Mouse (Mus musculus) stomach, embryonic 15.5 days (tissue): ENCODE data around the gene Ntn1. TPM values are rescaled to one million over a fixed set of nuclear protein-coding genes. Genes with fewer than 3 reads are reported as not detected.

Experiments
- ATAC-seq: fragments of 200-750 bp; cut with Nextera tagmentation; 2 replicates; pipeline ENCODE4 v1.8.0; 2017; ENCODE audit warnings: low read depth, moderate number of reproducible peaks, moderate TSS enrichment; ENCODE audit not compliant: insufficient read depth, low FRiP score
- H3K27ac ChIP-seq: fragments of 300-500 bp; sonication (generic); 2 replicates; pipeline ENCODE4 v1.5.1; 2015; ENCODE audit warnings: mild to moderate bottlenecking, inconsistent platforms
- H3K27me3 ChIP-seq: fragments of 300-500 bp; sonication (generic); replicated peaks from 2 replicates; pipeline ENCODE4 v1.6.1; 2015; ENCODE audit warnings: inconsistent platforms
- H3K36me3 ChIP-seq: fragments of 300-500 bp; sonication (generic); 2 replicates; pipeline ENCODE4 v1.6.1; 2015; ENCODE audit warnings: inconsistent platforms
- H3K4me1 ChIP-seq: fragments of 300-500 bp; sonication (generic); 2 replicates; pipeline ENCODE4 v1.6.1; 2015; ENCODE audit warnings: inconsistent platforms
- H3K4me2 ChIP-seq: fragments of 300-500 bp; sonication (generic); 2 replicates; pipeline ENCODE4 v1.6.1; 2015; ENCODE audit warnings: mild to moderate bottlenecking, inconsistent platforms
- H3K4me3 ChIP-seq: fragments of 300-500 bp; sonication (generic); replicated peaks from 2 replicates; pipeline ENCODE4 v1.5.1; 2015; ENCODE audit warnings: inconsistent platforms
- H3K9ac ChIP-seq: fragments of 300-500 bp; sonication (generic); 2 replicates; pipeline ENCODE4 v1.6.1; 2015; ENCODE audit warnings: inconsistent platforms
- H3K9me3 ChIP-seq: fragments of 300-500 bp; sonication (generic); 2 replicates; pipeline ENCODE4 v1.6.1; 2016; ENCODE audit warnings: inconsistent platforms
- WGBS: fragments of 180-500 bp; shearing (Covaris S2); methylation state at CpG from one replicate; pipeline ENCODE4 v1.1.7; 2015; 5-methylcytosine and 5-hydroxymethylcytosine counted together
- polyA plus RNA-seq: library from polyadenylated mRNA; unstranded; fragments of >200 nt; fragmentation: Nextera tagmentation; extraction: Ambion mirVana; gene quantifications from 2 replicates; pipeline ENCODE4 v1.2.1, GENCODE M21; 2015

The Ntn1 gene
- polyA plus RNA-seq, 1 experiment from 2014 or later = 16.1 TPM

- 64% methylated on average over 13 of the region's 13 CpGs for WGBS
- no peak overlapping the region for H3K4me2 ChIP-seq
- ATAC-seq = peak; percentile 48; the same call in 1 of the 2 replicates
These were observed 59.3 kb downstream of the Ntn1 start for GRCm38 (mm10) chr11:68341111-68342002.

DNA sequence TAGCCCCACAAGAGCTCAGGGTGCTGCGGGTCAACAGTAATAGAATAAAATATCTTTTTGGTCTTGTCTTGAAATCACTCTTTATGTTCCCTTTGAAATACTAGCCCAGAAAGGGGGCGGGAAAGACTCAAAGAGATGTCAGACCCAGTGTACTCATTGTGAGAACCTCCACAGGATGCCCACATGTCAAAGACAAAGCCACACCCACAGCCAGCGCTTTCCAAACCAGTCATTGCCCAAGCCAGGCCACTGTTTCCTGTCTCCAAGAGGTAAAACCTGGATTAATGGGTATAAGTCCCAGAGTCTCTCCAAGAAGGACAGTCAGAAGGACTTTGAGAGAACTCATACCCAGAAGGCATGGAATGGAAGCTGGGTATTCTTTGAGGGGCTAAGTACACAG is 60.3 kb downstream of the Ntn1 start:
- Histone ChIP-seq H3K4me1 (peaks cover 18% of the 10 kb centered on the region), H3K27ac (no peak overlapping the region), H3K4me2 (no peak overlapping the region), H3K27me3 (no peaks in the 10 kb centered on the region), H3K36me3 (no peaks in the 10 kb centered on the region), H3K9me3 (no peaks in the 10 kb centered on the region), H3K9ac (no peak overlapping the region), H3K4me3 (no peak overlapping the region)
- WGBS = 88% methylated on average over 3 of the region's 3 CpGs
- ATAC-seq = no peak

More at GRCm38 (mm10) chr11:68341111-68342002, 59.3 kb downstream of the Ntn1 start:
- Histone ChIP-seq H3K4me3 (no peak overlapping the region), H3K9me3 (no peaks in the 10 kb centered on the region), H3K4me1 (peaks cover 18% of the 10 kb centered on the region), H3K27me3 (no peaks in the 10 kb centered on the region), H3K27ac (peak overlapping the region; percentile 51), H3K36me3 (no peaks in the 10 kb centered on the region), H3K9ac (no peak overlapping the region)

DNA sequence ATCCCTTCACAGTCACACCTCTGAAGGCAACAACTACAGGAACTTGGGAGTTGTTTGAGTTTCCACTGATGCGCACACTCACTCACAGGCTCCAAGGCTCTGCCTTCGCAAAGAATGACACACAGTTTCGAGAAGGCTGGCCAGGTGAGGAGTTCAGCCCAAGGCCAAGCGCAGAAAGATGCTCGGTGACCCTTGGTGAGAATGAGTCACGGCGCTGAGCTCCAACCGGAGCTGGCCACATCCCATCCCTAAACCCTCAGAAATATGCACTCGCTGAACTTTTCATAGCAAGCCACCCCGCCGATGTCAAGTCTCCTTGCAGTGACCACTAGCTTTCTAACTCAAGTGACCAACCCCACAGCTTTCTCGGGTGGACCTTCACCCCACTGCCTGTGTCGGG is 60.8 kb downstream of the Ntn1 start:
- Histone ChIP-seq H3K4me1 (peaks cover 18% of the 10 kb centered on the region), H3K36me3 (no peaks in the 10 kb centered on the region), H3K4me2 (no peak overlapping the region), H3K9me3 (no peaks in the 10 kb centered on the region), H3K9ac (no peak overlapping the region), H3K4me3 (no peak overlapping the region), H3K27ac (no peak overlapping the region), H3K27me3 (no peaks in the 10 kb centered on the region)
- no peak for ATAC-seq
- WGBS = 90% methylated on average over 13 of the region's 13 CpGs

DNA sequence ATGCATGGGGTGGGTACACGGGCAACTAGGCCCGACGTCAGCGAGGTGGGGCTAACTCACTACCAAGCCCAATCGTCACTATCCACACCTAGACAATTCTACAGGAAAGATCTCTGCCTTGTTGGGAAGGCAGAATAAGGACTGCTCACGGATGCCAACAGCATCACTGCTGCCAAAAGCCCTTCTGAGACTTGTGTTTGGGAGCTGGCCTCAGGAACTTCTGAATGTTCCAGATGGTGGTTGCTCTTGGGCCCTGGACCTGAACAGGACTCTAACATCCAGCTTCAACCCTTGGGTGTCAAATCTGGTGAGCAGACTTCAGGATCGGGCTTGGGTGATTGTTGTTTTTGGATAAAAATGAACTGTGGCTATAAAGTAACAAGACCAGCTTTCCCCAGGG is 61.3 kb downstream of the Ntn1 start:
- no peaks in the 10 kb centered on the region for H3K27me3 ChIP-seq

GRCm38 (mm10) chr11:68331676-68332265 is 68.9 kb downstream of the Ntn1 start:
- 81% methylated on average over 13 of the region's 13 CpGs for WGBS
- Histone ChIP-seq H3K4me2 (no peak overlapping the region), H3K4me3 (no peak overlapping the region), H3K4me1 (no peaks in the 10 kb centered on the region), H3K9me3 (no peaks in the 10 kb centered on the region), H3K36me3 (no peaks in the 10 kb centered on the region), H3K27me3 (no peaks in the 10 kb centered on the region), H3K9ac (no peak overlapping the region), H3K27ac (no peak overlapping the region)
- ATAC-seq = no peak

More for the DNA sequence above, 61.3 kb downstream of the Ntn1 start:
- no peak overlapping the region for H3K27ac ChIP-seq
- 93% methylated on average over 7 of the region's 7 CpGs for WGBS
- H3K9ac ChIP-seq = no peak overlapping the region
- H3K9me3 ChIP-seq = no peaks in the 10 kb centered on the region
- H3K4me3 ChIP-seq = no peak overlapping the region
- H3K36me3 ChIP-seq = no peaks in the 10 kb centered on the region
- peaks cover 18% of the 10 kb centered on the region for H3K4me1 ChIP-seq
- ATAC-seq = no peak
- H3K4me2 ChIP-seq = no peak overlapping the region

DNA sequence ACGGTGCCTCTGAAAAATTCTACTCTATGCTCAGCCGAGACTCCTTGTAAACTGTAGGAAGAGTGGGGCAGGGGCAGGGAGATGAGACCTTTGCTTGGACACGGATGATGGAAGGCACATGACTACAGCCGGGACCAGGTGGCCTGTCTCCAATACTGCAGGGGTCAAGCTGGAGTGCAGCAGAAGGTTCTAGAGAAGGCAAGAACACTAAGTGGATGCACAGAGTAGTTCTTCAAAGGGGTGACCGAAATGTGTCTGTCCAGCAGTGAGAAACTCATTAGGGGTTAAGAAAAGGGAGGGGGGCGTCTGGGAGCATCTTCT is 69.5 kb downstream of the Ntn1 start:
- Histone ChIP-seq H3K36me3 (no peaks in the 10 kb centered on the region), H3K27me3 (no peaks in the 10 kb centered on the region), H3K9ac (no peak overlapping the region), H3K9me3 (no peaks in the 10 kb centered on the region), H3K4me3 (no peak overlapping the region), H3K4me1 (no peaks in the 10 kb centered on the region), H3K27ac (no peak overlapping the region), H3K4me2 (no peak overlapping the region)
- no peak for ATAC-seq
- WGBS = 55% methylated on average over 6 of the region's 6 CpGs

- H3K9ac ChIP-seq = no peak overlapping the region
- no peak overlapping the region for H3K4me3 ChIP-seq
- no peaks in the 10 kb centered on the region for H3K4me1 ChIP-seq
- no peaks in the 10 kb centered on the region for H3K27me3 ChIP-seq
- no peak overlapping the region for H3K27ac ChIP-seq
- no peaks in the 10 kb centered on the region for H3K36me3 ChIP-seq
- WGBS = 63% methylated on average over 10 of the region's 10 CpGs
- no peak overlapping the region for H3K4me2 ChIP-seq
- no peak for ATAC-seq
- H3K9me3 ChIP-seq = no peaks in the 10 kb centered on the region
These were observed 70.1 kb downstream of the Ntn1 start for GRCm38 (mm10) chr11:68330398-68331116.

DNA sequence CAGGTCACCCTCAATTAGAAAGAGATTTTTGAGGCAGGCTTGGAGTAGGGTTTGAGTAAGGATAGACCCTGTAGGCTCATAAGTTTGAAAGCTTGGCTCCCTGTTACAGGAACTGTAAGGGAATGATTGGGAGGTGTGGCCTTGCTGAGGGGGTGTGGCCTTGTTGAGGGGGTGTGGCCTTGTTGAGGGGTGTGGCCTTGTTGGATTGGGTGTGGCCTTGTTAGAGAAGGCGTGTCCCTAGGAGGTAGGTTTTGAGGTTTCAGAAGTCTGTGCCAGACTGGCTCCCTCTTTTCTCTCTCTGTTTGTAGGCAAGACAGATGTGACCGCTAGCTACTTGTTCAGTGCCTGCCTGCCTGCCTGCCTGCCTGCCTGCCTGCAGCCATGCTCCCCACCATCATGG is 75.8 kb downstream of the Ntn1 start:
- no peaks in the 10 kb centered on the region for H3K27me3 ChIP-seq
- WGBS = 71% methylated on average over 2 of the region's 2 CpGs
- no peak overlapping the region for H3K9ac ChIP-seq
- no peak for ATAC-seq
- no peak overlapping the region for H3K4me3 ChIP-seq
- H3K36me3 ChIP-seq = no peaks in the 10 kb centered on the region
- H3K4me1 ChIP-seq = no peaks in the 10 kb centered on the region
- no peak overlapping the region for H3K4me2 ChIP-seq
- no peaks in the 10 kb centered on the region for H3K9me3 ChIP-seq
- H3K27ac ChIP-seq = no peak overlapping the region

- Histone ChIP-seq H3K36me3 (no peaks in the 10 kb centered on the region), H3K27me3 (no peaks in the 10 kb centered on the region), H3K4me2 (no peak overlapping the region), H3K9me3 (no peaks in the 10 kb centered on the region), H3K4me3 (no peak overlapping the region), H3K27ac (no peak overlapping the region), H3K4me1 (no peaks in the 10 kb centered on the region), H3K9ac (no peak overlapping the region)
- 70% methylated on average over 7 of the region's 7 CpGs for WGBS
- no peak for ATAC-seq
These were observed 79.2 kb downstream of the Ntn1 start for GRCm38 (mm10) chr11:68321417-68321816.

DNA sequence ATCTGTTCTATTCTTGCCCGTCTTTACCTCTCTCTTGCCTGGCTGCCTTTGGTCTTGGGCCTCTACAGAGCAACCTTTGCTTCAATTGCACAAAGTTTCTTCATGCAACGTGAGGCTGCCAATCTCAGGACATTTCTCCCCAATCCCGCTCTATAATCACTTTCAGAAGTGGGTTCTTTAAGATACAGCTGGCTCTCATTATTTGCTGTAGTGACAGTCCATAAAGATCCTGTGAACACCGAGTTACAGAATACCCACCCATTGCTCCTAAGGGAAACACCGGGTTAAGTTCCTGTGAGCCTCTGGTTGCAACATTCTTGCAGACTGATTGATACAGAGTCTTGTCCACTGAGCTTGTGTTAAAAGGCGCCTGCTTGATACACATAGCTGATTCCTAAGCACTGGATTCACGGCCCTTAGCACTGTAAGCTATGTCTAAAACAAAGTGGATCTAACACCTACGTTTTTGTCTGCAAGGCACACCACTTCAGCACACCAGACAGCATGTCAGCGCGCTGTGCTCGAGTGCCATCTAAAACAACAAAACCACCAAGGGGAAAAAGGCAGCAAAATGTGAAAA is 85.0 kb downstream of the Ntn1 start:
- ATAC-seq = no peak
- Histone ChIP-seq H3K4me1 (peaks cover 11% of the 10 kb centered on the region; the same call in 1 of the 2 replicates), H3K9ac (no peak overlapping the region), H3K9me3 (no peaks in the 10 kb centered on the region), H3K27ac (no peak overlapping the region; the same call in 1 of the 2 replicates), H3K4me2 (no peak overlapping the region), H3K4me3 (no peak overlapping the region), H3K27me3 (no peaks in the 10 kb centered on the region), H3K36me3 (no peaks in the 10 kb centered on the region)
- WGBS = 69% methylated on average over 11 of the region's 11 CpGs

DNA sequence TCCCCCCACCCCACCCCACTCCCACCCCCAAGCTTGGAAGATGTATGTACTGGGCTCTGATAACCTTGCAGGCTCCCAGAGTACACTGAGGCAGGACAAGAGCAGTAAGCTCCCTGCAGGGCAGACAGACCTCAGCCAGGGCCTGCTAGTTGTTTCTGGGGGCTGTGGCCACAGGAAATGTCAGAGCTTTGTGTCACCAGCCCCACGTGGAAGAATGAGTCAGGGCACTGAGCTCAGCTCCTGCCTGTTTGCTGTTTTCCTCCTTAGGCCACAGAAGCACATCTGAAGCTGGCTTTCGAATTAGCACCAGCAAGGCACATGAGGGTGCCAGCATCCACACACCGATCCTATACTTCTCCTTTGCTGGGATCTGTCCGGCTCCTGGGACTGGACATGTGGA is 86.8 kb downstream of the Ntn1 start:
- H3K36me3 ChIP-seq = no peaks in the 10 kb centered on the region
- H3K27me3 ChIP-seq = no peaks in the 10 kb centered on the region
- no peaks in the 10 kb centered on the region for H3K9me3 ChIP-seq
- no peak overlapping the region for H3K4me2 ChIP-seq
- H3K4me3 ChIP-seq = no peak overlapping the region
- 59% methylated on average over 4 of the region's 4 CpGs for WGBS
- peaks cover 16% of the 10 kb centered on the region; the same call in 1 of the 2 replicates for H3K4me1 ChIP-seq
- ATAC-seq = no peak
- no peak overlapping the region for H3K27ac ChIP-seq
- H3K9ac ChIP-seq = no peak overlapping the region

DNA sequence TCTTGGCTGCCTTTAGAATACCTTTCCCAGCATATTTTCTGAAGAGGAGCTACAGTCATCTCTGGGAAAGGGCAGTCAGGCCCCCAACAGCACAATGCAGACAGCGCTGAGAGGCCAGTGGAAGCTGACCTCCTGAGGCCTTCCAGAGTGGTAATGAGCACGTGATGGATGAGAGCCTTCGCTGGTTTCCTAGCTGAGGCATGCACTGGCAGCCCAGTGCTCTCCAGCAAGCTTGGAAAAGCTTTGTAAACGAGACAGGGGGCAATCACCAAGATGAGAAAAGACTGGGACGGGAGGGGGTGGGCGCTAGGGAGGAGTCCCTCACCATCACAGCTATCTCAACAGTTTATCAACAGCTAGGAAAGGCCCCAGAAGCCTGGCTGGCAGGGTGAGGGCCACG is 87.6 kb downstream of the Ntn1 start:
- Histone ChIP-seq H3K27ac (no peak overlapping the region), H3K4me1 (peaks cover 16% of the 10 kb centered on the region; the same call in 1 of the 2 replicates), H3K36me3 (no peaks in the 10 kb centered on the region), H3K4me3 (no peak overlapping the region), H3K9me3 (no peaks in the 10 kb centered on the region), H3K9ac (no peak overlapping the region), H3K4me2 (no peak overlapping the region), H3K27me3 (no peaks in the 10 kb centered on the region)
- WGBS = 22% methylated on average over 7 of the region's 7 CpGs
- ATAC-seq = no peak
